Mouse (Mus musculus) ovary, postnatal 10 days (tissue): ENCODE measurements around the gene Rin2.

Experiments used
- DNase-seq: peaks from one replicate; pipeline ENCODE4 v3.0.0; 2022; ENCODE audit warnings: low spot score

The Rin2 gene

GRCm38 (mm10) chr2:145788562-145789346 is 113.7 kb downstream of the Rin2 start:
- DNase-seq = no peak

DNA sequence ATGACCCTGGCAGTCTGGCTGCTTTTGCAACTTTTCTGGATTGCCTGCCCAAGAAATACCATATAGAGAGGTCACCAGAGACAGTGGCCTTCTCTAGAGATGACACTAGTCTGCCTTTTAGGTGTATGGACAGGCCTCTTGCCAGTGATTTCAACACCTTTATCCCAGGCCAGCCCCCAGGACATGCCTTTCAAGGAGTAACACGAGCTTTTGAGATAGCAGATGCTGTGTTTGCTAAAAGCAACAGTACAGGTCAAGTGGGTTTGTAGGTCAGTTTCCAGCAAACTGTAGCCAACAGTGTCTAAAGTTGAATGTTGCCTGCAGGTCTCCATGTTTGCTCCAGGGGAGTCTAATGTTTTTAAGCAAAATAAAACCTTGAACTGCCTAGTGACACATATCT is 118.7 kb downstream of the Rin2 start:
- no peak for DNase-seq

DNA sequence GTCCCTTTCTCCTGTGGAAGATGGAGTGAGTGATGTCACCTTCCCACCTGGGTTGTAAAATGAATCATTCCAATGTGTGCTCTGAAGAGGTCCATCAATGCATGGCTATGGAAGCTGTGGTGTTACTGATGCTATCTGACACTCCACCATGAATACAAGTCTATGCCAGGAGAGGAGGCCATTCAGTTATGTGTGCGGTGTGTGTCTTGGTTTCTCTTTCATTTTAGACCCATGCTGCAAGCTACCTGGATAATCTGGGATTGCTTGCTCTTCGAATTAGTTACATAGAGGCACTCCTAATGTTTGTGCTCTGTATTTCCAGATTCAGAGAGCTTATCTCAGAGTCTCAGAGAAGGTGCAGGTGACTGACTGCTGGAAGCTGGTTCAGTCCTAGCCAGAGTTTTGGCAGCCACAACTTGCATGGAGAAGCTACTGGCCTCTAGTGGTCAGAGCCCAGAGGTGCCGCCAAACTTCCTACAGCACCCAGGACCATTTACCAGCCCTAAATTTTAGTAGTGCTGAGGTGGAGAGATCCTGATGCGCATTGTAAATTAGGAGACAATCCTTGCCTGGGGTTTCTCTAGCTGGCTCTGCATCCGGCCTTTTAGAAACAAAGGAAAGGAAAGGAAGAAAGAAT is 119.4 kb downstream of the Rin2 start:
- DNase-seq = no peak

GRCm38 (mm10) chr2:145797851-145798250 is 122.8 kb downstream of the Rin2 start:
- DNase-seq = no peak

DNA sequence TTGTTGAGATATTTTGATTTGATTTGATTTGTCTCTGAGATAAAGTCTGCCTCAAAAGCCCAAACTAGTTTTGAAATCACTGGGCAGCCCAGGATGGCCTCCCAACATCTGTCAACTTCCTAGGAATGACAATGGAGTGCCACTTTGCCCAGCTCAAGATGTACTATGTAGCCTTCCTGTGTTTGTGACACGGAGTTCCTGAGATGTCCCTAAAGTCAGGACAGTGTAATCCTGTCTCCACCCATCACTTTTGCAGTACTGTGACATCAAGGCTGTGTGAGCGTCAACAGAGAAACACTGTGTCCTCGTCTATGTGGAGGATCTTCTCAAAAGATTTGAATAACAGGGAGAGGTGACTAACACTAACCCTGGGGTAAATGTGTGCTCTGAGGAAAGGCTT is 123.9 kb downstream of the Rin2 start:
- no peak for DNase-seq

DNA sequence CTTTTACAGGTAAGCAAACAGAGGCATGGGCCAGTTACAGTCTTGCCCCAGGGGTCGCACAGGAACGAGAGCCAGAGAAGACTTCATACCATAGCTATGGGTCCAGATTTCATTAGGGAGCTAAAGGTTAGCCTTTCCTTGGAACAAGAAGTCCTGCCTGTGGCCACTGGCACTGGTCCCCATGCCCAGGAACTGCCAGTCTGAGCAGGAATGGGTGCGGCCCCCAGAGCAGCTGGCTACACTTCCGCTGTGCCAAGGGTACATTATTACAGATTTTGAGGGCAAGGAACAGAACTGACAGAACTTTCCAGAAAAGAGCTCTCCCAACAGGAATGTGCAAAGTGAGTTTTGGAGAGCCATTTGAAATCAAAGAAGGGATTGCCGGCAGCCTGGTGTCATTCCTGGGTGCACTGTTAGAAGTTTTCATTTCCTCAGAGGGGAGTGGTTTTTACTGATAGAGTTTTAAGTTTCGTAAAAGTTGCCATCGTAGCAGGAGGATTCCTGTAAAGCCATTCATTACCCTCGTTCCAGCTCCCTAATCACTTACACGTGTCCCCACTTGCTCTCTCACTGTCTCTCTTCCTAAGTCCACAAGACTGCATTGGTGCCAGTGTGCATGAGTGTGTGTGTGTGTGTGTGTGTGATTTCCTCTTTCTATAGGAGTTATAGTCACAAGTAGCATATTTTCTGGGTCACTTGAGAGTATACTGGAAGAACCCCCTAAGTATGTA is 126.5 kb downstream of the Rin2 start:
- no peak for DNase-seq

- no peak for DNase-seq
Observed at GRCm38 (mm10) chr2:145802626-145803025, 127.6 kb downstream of the Rin2 start.

- DNase-seq = no peak
Observed at GRCm38 (mm10) chr2:145803822-145804342, 128.9 kb downstream of the Rin2 start.

DNA sequence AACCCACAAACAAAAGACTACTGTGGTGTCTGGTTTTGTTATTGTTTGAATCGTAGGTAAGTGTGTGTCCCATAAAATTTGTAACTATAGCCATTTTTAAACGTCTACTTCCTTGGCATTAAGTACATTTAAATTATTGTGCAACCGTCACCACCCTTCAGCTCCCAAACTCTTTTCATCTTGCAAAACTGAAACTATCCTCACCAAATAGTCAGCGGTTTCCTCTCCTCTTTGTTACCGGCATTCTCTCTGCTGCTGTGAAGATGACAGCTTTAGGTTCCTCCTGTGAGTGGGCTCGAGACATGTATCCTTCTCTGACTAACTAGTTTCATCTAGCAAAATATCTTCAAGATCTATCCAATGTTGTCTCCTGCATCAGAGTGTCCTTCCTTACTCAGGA is 129.5 kb downstream of the Rin2 start:
- no peak for DNase-seq

DNA sequence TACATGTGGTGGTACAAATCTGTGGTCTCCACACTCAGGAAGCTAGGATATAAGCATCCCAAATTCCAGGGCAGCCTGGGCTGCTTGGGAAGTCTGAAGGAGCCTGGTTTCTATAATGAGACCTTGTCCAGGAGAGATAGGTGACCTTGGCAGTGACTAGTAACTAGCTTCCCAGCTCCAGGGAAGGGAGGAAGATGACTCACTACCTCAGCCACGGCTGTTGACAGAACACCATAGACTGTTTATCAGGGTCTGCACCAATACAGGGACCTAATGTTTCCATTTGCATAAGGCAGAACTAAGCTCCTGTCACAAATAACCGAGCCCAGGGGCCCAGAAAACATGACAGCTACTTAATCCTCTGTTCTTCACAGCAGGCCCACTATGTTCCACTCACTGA is 132.3 kb downstream of the Rin2 start:
- DNase-seq = no peak

DNA sequence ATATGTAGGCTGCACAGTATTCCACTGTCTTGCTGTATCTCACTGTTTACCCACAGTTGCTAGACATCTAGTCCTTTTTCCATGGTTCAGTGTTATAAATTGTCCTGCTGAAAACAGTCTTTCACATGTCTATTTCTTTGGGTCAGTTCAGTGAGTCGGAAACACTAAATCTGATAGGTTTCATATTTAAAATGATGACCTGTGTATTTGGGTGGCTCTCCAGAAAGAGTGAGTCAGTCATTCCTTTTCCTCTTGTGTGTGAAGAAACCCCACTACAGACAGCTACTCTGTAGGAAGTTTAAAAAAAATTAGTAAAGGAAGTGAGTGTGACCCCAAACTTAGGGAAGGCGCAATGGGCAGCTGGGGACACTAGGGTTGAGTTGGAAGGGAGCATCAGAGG is 133.2 kb downstream of the Rin2 start:
- no peak for DNase-seq

DNA sequence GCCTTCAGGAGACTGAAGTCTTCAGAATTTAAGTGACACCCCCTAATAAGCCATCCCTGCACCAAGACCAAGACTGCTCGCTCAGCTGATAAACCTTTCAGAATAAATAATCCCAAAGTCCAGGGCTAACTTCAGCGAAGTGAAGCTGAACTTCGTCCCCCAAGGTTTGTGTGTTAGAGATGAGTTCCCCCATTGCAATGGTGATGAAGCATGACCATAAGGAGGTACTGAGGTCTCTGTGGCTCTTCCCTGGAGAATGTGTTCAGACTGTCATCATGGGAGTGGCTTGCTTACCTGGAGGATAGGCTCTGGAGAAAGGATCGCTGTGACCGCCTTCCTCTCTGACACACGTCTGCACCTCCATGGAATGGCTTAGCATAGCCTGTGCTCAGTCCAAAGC is 133.7 kb downstream of the Rin2 start:
- DNase-seq = no peak

DNA sequence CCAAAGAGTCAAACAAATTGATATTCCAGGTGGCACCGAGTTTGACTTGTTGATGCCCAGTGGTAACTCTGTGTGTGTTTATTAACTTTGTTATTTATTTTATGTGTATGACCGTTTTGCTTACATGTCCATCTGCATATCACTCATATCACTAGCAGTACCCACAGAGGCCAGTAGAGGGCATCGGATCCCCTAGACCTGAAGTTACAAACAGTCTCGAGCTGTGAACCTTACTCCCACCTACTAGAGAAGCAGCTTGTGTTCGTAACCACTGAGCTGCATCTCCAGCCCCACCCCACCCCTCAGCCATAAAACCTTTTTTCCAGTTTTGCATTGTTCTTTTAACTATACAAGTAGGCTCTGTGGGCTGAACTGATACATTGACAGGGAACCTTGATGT is 135.7 kb downstream of the Rin2 start:
- DNase-seq = no peak

- no peak for DNase-seq
Observed at GRCm38 (mm10) chr2:145812818-145813217, 137.8 kb downstream of the Rin2 start.

GRCm38 (mm10) chr2:145817195-145817594 is 142.2 kb downstream of the Rin2 start:
- no peak for DNase-seq

DNA sequence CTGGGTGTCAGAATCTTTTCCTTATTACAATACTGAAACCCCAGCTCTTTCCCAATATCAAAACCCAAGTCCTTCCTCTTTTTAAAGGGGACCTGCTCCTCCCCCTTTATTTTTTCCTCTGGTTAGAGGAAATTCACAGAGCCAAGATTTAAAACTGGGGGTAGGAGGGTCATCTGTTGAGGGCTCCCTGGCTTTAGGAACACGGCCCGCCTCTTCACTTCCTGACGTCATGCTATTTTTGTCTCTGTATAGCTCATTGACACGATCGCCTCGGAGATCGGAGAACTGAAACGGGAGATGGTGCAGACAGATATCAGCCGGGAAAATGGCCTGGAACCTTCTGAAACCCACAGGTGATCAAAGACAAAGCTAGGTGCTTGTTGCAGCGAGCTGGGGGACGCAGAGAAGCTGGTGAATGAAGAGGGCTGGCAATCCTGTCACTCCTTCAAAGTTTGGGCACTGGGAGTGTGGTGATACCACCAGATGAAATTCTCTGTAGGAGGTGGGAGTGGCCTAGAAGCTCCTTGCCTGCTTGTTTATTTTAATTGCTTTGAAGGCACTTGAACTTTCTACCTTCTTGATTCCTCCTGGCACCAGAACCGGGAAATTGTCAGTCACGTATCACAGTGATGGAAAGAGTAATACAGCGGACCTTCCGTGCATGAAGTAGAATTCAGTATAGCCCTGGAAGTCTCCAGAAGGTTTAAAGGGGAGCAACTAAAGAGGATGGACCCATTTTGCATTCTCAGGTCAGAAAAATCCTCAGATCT is 147.2 kb downstream of the Rin2 start:
- DNase-seq = no peak

DNA sequence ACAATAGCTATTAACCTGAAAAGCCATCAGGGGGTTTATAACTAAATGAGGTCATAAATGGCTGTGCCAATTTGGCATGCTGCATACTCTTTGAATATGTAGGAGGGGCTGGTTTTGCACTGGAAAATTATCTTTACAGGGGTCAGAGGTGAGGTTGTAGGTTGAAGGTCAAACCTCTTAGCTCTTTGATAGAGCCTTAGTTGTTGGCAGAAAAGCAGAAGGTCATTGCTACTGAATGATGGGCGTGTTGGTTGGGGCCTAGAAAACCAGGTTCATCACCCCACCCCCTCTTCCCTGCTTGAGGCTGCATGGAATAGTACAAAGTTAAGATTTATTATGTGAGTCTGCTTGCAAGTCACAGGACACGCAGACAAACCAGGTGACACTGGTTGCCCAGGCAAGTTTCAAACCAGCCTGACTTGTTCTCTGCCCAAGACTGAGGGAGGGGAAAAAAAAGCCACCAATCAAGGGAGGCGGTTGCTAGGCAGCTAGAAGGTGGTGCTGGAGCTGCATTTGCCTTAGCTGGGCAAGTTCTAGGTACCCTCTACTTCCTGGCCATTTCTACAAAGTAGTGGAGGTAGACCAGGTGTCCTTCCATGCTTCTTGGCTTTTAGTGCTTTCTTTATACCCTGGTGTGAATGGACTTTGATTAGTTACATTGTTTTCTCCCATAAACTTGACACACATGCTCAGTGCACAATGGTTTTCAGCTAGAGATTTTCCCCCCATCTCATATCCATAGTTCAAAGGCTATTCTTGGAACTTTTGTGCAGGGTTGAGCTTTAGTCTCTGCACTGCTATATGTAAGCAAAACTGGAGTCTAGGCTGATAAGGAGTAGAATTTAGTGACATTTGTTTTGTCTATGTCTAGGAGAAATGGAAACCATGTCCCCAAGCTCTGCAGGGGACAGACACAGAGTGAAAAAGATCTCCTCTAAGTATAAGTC is 148.0 kb downstream of the Rin2 start:
- DNase-seq = no peak

GRCm38 (mm10) chr2:145824749-145825148 is 149.7 kb downstream of the Rin2 start:
- no peak for DNase-seq

DNA sequence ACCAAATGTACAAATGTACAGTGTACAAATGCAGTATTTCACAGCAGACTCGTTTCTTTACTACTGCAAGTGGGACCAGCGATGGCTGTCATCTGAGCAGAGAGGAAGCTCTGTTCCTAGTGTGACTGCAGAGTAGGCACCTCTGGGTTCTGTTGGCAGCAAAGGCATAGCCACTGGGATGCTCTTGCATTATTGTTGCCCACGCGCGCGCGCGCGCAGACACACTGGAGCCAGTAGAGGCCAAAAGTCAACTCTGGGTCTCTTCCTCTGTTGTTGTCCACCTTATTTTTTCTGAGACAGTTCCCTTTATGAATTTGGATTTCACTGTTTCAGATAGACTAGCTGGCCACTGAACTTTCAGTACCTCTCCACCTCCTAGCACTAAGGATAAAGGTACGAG is 150.2 kb downstream of the Rin2 start:
- DNase-seq = no peak

DNA sequence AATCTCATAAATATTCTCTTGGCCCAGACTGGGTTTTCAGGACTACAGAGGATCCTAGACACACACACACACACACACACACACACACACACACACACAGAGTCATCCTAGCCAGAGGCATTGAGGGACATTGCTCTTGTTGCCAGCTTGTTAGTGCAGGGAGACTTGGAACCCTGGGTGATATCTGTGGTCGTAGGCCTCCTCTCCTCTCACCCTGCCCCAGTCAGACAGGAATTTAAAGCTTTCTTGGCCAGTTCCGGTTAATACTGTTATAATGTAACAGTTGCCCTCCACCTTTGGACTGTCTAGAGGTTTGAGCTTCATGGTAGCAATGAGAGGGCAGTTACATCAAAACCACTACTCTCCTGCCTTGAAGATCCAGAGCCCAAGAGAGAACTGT is 152.9 kb downstream of the Rin2 start:
- no peak for DNase-seq

DNA sequence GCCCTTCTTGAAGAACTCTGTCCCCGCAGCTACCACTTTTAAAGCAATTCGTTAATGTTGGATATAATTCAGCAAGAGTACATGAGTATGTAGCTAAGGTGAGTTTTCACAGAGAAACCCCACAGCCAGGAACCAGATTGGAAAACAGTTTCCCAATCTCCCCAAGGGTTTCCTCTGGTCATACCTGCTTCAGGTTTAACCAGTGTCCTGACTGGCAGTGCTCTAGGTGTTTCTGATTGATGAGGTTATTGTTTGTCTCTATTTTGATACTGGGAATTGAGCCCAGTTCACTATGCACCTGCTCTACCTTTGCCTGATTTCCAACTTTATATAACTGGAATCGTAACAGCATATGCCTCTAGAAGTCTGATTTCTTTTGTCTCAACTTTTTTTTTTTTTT is 153.6 kb downstream of the Rin2 start:
- DNase-seq = no peak
